Mouse (Mus musculus) liver, postnatal 0 days (tissue): ENCODE measurements around the gene Prdx5.
A peak's percentile ranks its signal among the peaks of the same experiment; 100 is the strongest.

Experiments
- CTCF ChIP-seq: sonication (generic); IDR thresholded peaks from 2 replicates; pipeline ENCODE4 v1.5.1; 2016; ENCODE audit warnings: antibody characterized with exemption, low read depth
- EP300 ChIP-seq: IDR thresholded peaks from 2 replicates; pipeline ENCODE4 v1.6.1; 2016; ENCODE audit warnings: antibody characterized with exemption, low read depth, mild to moderate bottlenecking

DNA sequence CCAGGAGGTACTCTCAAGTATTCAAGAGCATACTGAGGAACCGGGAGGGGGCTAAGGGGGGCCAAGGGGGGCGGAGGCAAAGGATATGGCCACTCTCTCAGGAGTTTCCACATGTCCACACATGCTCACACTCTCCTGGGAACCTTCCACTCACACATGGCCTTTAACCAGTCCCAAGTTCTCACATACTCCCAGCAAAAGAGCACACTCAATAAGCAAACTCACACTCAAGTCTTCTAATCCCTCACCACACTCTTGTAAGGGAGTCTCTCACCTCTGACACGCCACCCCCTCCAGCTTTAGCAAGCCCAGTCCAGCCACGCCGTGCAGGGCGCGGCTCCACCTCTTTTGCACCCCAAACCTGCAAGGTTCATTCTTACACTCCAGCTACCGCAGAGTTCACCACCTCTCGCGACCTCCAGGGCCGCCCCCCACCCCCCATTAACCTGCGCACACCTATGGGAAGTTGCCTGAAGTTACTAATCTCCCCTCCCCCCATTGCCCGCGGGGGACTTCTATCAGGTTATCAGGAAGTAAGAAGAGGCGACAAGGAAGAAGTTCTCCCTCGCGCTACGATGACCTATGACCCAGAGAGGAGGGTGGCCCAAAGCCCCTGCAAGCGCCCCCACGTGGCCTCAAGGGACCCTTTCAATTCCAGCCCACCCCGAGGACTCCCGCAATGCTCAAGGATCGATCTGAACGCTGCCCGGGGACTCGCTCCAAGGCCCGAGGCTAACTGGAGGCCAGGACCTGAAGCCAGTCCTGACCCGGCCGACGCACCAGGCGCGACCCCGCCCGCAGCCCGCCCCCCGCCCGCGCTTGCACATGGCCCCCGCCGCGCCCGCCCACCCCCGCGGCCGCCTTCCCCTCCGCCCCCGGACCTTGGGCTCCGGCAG, 11.1 kb upstream of the Prdx5 start:
- TF ChIP-seq CTCF, result peak; percentile 31; the same call in 1 of the 2 replicates
- no peak for TF ChIP-seq EP300
